Mouse (Mus musculus): ENCODE data around the gene Baz2b. TPM values are rescaled to one million over a fixed set of nuclear protein-coding genes. Genes with fewer than 3 reads are reported as not detected.
A peak's percentile ranks its signal among the peaks of the same experiment; 100 is the strongest.

Gene Baz2b
- total RNA-seq (2021): 10 to 100 TPM; 36.7 to 47.2 TPM

DNA sequence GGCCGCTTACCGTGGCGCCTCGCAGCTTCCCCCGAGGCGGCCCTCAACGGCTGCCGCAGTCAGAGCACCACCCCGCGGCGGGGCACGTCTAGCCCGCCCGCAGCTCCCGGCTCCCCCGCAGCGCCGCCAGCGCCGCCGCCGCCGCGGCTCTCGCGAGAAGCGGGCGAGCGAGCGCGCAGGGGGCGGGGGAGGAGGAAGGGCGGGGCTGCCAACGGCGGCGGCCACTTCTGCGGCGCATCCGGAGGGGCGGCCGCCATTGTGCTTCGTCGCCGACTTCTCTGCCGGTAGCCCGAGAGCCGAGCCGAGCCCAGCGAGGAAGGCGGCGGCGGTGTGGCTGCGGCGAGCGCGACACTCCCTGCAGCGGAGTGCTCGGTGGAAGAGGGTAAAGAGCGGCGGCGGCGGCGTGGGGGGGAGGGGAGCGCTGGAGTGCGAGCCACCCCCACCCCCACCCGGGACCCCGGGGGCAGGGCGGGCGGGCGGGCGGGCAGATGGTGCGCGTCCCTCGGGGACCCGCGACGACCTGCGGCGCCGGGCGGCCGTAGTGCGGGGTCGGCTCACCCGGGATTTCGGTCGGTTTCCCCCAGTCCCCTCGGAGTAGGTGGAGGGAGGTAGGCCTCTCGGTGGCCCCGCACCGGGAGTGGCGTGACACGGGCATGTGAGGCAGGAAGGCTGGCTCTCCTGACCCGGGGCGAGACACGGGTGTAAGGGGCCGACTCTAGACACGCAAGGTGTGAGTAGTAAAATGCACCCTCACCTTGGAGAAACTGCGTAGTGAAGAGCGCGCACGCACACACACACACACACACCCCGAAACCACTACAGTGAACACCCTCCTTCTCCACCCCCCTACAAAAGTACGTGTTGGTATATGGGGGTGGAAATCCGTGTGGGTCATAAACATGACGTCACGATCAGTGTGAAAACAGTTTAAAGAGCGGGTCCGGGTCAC, at the start of gene Baz2b, which contains the start of gene March7:
Baz2b (minus strand) TSS at position 137 of the 949 bp plus-strand sequence.
March7 (plus strand) TSS at position 185 of the 949 bp plus-strand sequence.
- peak; percentile 88 to 91 for DNase-seq
- intact Hi-C loops (cut with DNase I): loop anchor here (1.0 to 10.0 kb wide), 6 partner anchors 72 to 678 kb away; partner anchors contain the start of genes Cd302 and Tanc1

DNA sequence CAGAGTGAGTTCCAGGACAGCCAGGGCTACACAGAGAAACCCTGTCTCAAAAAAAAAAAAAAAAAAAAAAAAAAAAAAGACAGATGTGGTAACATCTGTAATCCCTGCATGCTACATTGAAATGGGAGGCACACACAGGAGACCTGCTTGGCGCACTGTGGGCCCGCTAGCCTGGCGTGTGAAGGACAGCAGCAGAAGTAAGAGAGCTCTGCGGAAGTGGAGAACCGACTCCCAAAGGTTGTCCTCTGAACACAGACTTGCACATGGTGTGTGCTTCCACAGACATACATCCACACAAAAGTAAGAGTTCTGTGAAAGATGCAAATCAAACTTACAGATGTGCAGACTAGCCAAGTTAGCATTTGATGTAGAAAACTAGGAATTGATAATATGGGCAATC, 49.5 kb upstream of the Baz2b start:
- intact Hi-C loops (cut with DNase I): no loop called here
- no peak for DNase-seq

DNA sequence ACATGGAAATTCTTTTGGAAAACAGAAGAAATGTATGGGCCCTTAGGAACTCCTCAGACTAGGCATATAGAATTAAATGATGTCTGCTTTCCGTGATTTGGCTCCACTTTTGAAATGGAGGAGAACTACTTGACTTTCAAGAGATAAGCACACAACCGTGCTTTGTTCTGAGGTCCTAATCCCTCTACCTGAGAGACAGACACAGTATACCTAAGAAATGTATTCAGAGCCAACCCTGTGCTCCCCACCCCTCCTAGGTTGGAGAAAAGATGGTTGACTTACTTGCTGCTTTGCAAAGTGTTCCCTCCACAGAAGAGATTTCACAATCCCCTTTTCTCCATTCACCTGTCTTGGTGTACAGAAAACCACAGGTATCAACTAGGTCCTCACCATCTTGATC, 47.1 kb upstream of the Baz2b start:
- intact Hi-C loops (cut with DNase I): no loop called here
- DNase-seq: no peak

DNA sequence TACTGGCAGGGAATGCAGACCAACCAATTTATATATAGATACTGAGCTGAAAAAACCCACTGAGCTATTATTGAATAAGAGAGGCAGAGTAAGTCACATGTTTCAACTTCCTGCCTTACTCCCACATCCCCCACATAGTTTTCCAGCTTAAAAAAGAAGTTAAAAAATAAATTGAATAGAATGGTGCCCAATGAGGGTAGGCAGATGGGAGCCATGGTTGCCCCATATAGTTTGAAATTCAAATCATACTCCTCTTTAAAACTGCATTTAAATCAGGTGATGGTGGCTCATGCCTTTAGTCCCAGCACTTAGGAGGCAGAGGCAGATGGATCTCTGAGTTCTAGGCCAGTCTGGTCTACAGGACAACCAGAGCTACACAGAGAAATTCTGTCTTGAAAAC, 43.9 kb upstream of the Baz2b start:
- intact Hi-C loops (cut with DNase I): no loop called here

GRCm38 (mm10) chr2:60252782-60253181, 43.1 kb upstream of the Baz2b start:
- intact Hi-C loops (cut with DNase I): no loop called here
- no peak for DNase-seq

More for the DNA sequence above, 43.9 kb upstream of the Baz2b start:
- no peak for DNase-seq

GRCm38 (mm10) chr2:60234506-60234905, 24.9 kb upstream of the Baz2b start:
- intact Hi-C loops (cut with DNase I): no loop called here
- DNase-seq: no peak

- intact Hi-C loops (cut with DNase I): no loop called here
- no peak for DNase-seq
These were observed 23.5 kb upstream of the Baz2b start for GRCm38 (mm10) chr2:60233147-60233546.

DNA sequence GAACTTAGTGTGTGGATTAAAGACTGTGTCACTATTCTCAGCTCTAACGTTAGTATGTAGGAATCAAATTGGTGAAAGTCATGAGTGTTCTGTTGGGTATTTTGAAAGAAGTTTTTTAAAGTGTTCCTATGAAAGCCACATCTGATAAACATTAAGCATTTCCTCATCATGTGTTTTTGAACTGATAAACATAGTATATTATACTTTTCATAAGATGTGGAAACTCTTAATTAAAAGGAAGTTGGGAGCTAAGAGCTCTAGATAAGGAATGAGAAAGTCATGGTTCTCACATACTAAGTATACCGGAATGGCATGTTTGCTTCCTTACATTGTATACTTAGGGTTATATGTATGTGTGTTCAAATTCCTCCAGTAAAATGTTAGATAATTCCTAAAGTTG, 20.7 kb upstream of the Baz2b start:
- intact Hi-C loops (cut with DNase I): no loop called here

DNA sequence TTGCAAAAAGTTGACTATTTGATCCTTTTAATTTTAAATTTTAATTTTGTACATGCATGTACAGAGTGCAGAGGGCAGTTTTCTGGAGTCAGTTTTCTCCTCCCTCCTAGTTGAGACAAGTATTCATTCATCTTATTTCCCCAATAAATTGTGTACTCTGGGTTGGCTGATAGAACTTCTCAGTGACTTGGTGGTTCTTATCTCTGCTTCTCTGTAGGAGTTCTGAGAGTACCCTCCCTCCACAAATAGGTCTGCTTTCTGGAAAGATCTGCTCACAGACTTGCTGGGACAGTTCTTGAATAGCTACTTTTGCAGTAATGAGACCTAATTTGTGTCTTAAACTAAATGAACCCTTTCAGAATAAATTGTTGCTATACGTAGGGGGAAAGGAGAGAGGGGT, 18.8 kb upstream of the Baz2b start:
- intact Hi-C loops (cut with DNase I): no loop called here
- DNase-seq: no peak

More for the DNA sequence above, 20.7 kb upstream of the Baz2b start:
- no peak for DNase-seq

DNA sequence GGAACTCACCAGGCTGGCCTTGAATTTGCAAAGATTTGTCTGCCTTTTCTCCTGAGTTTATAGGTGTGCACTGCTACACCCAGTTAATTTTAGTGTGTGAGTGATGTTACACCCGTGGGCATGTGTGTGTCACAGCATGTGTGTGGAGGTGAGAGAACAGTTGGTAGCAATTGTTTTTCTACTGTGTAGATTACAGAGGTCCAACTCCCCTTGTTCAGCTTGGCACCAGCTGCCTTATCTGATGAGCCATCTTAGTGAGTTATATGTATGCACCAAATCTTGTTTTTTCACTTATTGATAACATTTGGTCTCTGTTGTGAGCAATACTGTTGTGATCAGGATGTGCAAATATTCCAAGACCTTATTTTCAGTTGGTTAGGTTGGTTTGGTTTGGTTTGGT, 13.8 kb upstream of the Baz2b start:
- no peak for DNase-seq
- intact Hi-C loops (cut with DNase I): no loop called here

GRCm38 (mm10) chr2:60221954-60222353, 12.3 kb upstream of the Baz2b start:
- intact Hi-C loops (cut with DNase I): no loop called here
- no peak for DNase-seq

- intact Hi-C loops (cut with DNase I): no loop called here
- DNase-seq: no peak
These were observed 11.6 kb upstream of the Baz2b start for GRCm38 (mm10) chr2:60221236-60221635.

- intact Hi-C loops (cut with DNase I): loop anchor here (10.0 kb wide), 1 partner anchor 603 kb away; the partner anchor contains the start of gene Tanc1
- DNase-seq: no peak
These were observed 8.0 kb upstream of the Baz2b start for GRCm38 (mm10) chr2:60217620-60218019.

GRCm38 (mm10) chr2:60216547-60217153, 7.0 kb upstream of the Baz2b start:
- intact Hi-C loops (cut with DNase I): loop anchor here (10.0 kb wide), 1 partner anchor 602 kb away; the partner anchor contains the start of gene Tanc1
- DNase-seq: no peak

- intact Hi-C loops (cut with DNase I): loop anchor here (10.0 kb wide), 1 partner anchor 600 kb away; the partner anchor contains the start of gene Tanc1
- DNase-seq: no peak
These were observed 5.0 kb upstream of the Baz2b start for GRCm38 (mm10) chr2:60214683-60215082.

DNA sequence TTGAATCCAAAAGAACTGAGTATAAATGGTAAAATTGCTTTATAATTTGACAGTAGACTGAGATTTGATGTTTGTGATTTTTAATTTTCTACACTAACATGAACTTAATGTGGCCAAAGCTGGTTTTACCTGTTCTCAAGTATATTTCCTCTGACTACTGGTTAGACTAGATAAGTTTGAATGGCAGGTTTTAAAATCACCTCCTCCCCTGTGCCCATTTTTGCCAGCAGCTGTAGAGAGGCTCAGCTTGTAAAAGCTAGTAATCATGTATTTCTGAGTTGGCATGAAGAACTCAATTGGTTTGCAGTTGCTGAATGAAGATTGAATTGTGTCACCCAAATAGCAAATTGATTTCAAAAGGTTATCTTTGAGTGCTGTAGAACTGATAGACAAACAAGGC, 2.8 kb upstream of the Baz2b start:
- DNase-seq: no peak
- intact Hi-C loops (cut with DNase I): loop anchor here (10.0 kb wide), 1 partner anchor 598 kb away; the partner anchor contains the start of gene Tanc1

DNA sequence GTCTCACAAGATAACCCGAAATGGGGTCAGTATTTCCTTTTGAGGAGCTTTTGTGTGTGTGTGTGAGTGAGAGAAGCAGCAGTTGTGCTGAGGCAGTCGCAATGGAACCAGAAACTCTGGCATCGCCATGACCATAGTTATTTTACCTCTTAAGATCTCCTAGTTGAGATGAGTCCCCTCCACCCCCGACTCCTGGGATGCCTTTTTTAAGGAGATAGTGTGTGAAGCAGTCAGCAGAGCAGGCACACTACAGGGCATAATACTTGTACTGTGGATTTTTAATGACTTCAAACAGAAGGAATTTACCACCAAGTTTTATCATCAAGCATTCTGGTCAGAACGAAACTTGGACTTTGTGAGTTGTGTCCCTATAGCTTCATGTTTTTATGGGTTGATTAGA, 1.2 kb upstream of the Baz2b start:
- intact Hi-C loops (cut with DNase I): loop anchor here (10.0 kb wide), 1 partner anchor 596 kb away; the partner anchor contains the start of gene Tanc1
- no peak for DNase-seq

DNA sequence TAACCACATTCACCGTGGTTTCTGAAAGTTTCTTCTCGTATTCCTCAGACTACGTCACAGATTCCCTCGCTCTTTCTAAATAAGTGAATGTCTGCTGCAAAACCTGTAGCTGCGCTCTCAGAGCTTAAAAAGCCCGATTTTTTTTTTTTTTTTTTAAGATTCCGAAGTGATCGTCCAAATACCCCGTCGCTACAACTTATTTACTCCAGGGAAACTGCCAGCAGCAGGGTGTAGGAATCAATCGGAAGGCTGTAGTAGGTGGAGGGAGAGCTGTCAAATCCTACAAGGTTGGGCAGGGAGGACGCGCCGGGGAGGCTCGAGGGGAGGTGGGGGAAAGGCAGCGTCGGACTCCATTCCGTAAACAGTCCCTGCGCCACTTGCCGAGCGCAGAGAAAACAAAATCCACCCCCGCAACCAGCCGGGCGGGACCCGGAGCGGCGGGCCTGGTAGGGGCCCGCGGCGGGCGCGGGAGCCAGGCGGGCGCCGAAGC, 472 bp downstream of the Baz2b start:
- intact Hi-C loops (cut with DNase I): loop anchor here (1.0 to 5.0 kb wide), 5 partner anchors 73 to 677 kb away; partner anchors contain the start of gene Cd302

GRCm38 (mm10) chr2:60205795-60206194, 3.8 kb downstream of the Baz2b start:
- intact Hi-C loops (cut with DNase I): loop anchor here (5.0 kb wide), 3 partner anchors 77 to 673 kb away; partner anchors contain the start of gene Cd302
- DNase-seq: no peak

More for the DNA sequence above, 472 bp downstream of the Baz2b start:
- DNase-seq: peak in 1 of 2 experiments; percentile 53

- intact Hi-C loops (cut with DNase I): no loop called here
- DNase-seq: no peak
These were observed 5.5 kb downstream of the Baz2b start for GRCm38 (mm10) chr2:60204162-60204561.

- DNase-seq: no peak
- intact Hi-C loops (cut with DNase I): no loop called here
These were observed 5.9 kb downstream of the Baz2b start for GRCm38 (mm10) chr2:60203733-60204132.

Measured in heart, postnatal 36 days (tissue).